Mouse (Mus musculus): ENCODE data around the gene Pax2. TPM values are rescaled to one million over a fixed set of nuclear protein-coding genes. Genes with fewer than 3 reads are reported as not detected.

Pax2 gene
- total and polyA plus RNA-seq, 3 experiments, result not detected

GRCm38 (mm10) chr19:44734682-44735081 is 21.2 kb upstream of the Pax2 start:
- in situ Hi-C loops (cut with MboI; ENCODE audit: low pct_ligation_motif_present, low pct_unique_long_range_greater_than_20kb, low sequenced_read_pairs), result no loop called here
- no peak overlapping the region for H3K27ac ChIP-seq (ENCODE audit: insufficient read depth, low read depth)
- H3K9ac ChIP-seq (ENCODE audit: insufficient read depth, low read depth), result no peak overlapping the region
- no peaks in the 10 kb centered on the region for H3K36me3 ChIP-seq (replicated peaks in 1 of 2; ENCODE audit: control insufficient read depth in 1 of 2, insufficient read depth in 1 of 2, low read length in 1 of 2)
- no peak overlapping the region for H3K4me2 ChIP-seq (ENCODE audit: insufficient read depth, low read depth, poor library complexity, severe bottlenecking)
- H3K4me3 ChIP-seq (replicated peaks in 1 of 3; ENCODE audit: low read depth in 2 of 3, low read length in 2 of 3, poor library complexity in 1 of 3), result no peak overlapping the region
- peaks cover 73% of the 10 kb centered on the region for H3K27me3 ChIP-seq (replicated peaks)
- dilution Hi-C loops (cut with MboI; ENCODE audit: extremely low pct_ligation_motif_present, extremely low pct_unique_long_range_greater_than_20kb, low sequenced_read_pairs), result no loop called here
- no peaks in the 10 kb centered on the region for H3K9me3 ChIP-seq (replicated peaks; ENCODE audit: low read length)
- TF ChIP-seq MYC (IDR thresholded peaks at IDR 0.05; ENCODE audit: low read depth, low read length), result no peak
- TF ChIP-seq CHD1 (IDR thresholded peaks at IDR 0.05; ENCODE audit: low read depth, low read length), result no peak
- TF ChIP-seq ETS1 (conservative IDR thresholded peaks at IDR 0.05; ENCODE audit: low read depth, low read length), result no peak
- TF ChIP-seq JUN (IDR thresholded peaks at IDR 0.05; ENCODE audit: insufficient read depth, low read depth, low read length), result no peak
- TF ChIP-seq TBP (conservative IDR thresholded peaks at IDR 0.05; ENCODE audit: low read depth, low read length), result no peak
- no peak for TF ChIP-seq ZKSCAN1 (IDR thresholded peaks at IDR 0.05; ENCODE audit: borderline replicate concordance, low read depth, low read length)
- TF ChIP-seq ELF1 (IDR thresholded peaks at IDR 0.05; ENCODE audit: low read depth, low read length), result no peak
- no peak for TF ChIP-seq ZC3H11A (IDR thresholded peaks at IDR 0.05; ENCODE audit: low read depth, low read length)
- TF ChIP-seq SIN3A (IDR thresholded peaks at IDR 0.05; ENCODE audit: low read length), result no peak
- no peak for TF ChIP-seq GABPA (IDR thresholded peaks at IDR 0.05; ENCODE audit: insufficient replicate concordance, low read depth, low read length)
- no peak for TF ChIP-seq JUND (conservative IDR thresholded peaks at IDR 0.05; ENCODE audit: low read depth, low read length)
- no peak for TF ChIP-seq KAT2A (IDR thresholded peaks at IDR 0.05; ENCODE audit: insufficient replicate concordance, low read length)
- no peak for TF ChIP-seq MXI1 (IDR thresholded peaks at IDR 0.05; ENCODE audit: low read depth, low read length)
- TF ChIP-seq NELFE (IDR thresholded peaks at IDR 0.05; ENCODE audit: low read depth, low read length), result no peak
- TF ChIP-seq NRF1 (IDR thresholded peaks at IDR 0.05; ENCODE audit: low read depth, low read length), result no peak
- TF ChIP-seq SMC3 (IDR thresholded peaks at IDR 0.05; ENCODE audit: low read depth, low read length), result no peak
- TF ChIP-seq IRF4 (IDR thresholded peaks at IDR 0.05; ENCODE audit: low read depth, low read length), result no peak
- no peaks in the 10 kb centered on the region for H3K4me1 ChIP-seq (ENCODE audit: control insufficient read depth in 1 of 2, insufficient read depth in 2 of 2)
- H3K79me2 ChIP-seq (replicated peaks; ENCODE audit: control insufficient read depth, extremely low read depth, insufficient read depth, poor library complexity, severe bottlenecking), result no peaks in the 10 kb centered on the region
- DNase-seq (ENCODE audit: extremely low read depth), result no peak

- Histone ChIP-seq H3K4me2 (ENCODE audit: insufficient read depth, low read depth, poor library complexity, severe bottlenecking) (no peak overlapping the region), H3K4me1 (ENCODE audit: control insufficient read depth in 1 of 2, insufficient read depth in 2 of 2) (no peaks in the 10 kb centered on the region), H3K4me3 (replicated peaks in 1 of 3; ENCODE audit: low read depth in 2 of 3, low read length in 2 of 3, poor library complexity in 1 of 3) (no peak overlapping the region), H3K79me2 (replicated peaks; ENCODE audit: control insufficient read depth, extremely low read depth, insufficient read depth, poor library complexity, severe bottlenecking) (no peaks in the 10 kb centered on the region), H3K9me3 (replicated peaks; ENCODE audit: low read length) (no peaks in the 10 kb centered on the region), H3K36me3 (replicated peaks in 1 of 2; ENCODE audit: control insufficient read depth in 1 of 2, insufficient read depth in 1 of 2, low read length in 1 of 2) (no peaks in the 10 kb centered on the region), H3K9ac (ENCODE audit: insufficient read depth, low read depth) (no peak overlapping the region), H3K27ac (ENCODE audit: insufficient read depth, low read depth) (no peak overlapping the region), H3K27me3 (replicated peaks) (peaks cover 80% of the 10 kb centered on the region)
- in situ Hi-C loops (cut with MboI; ENCODE audit: low pct_ligation_motif_present, low pct_unique_long_range_greater_than_20kb, low sequenced_read_pairs), result loop anchor here (10.0 kb wide), 1 partner anchor 145 kb away; no protein-coding TSS in a partner anchor
- DNase-seq (ENCODE audit: extremely low read depth), result no peak
- no peak for TF ChIP-seq MXI1 (IDR thresholded peaks at IDR 0.05; ENCODE audit: low read depth, low read length)
- TF ChIP-seq NRF1 (IDR thresholded peaks at IDR 0.05; ENCODE audit: low read depth, low read length), result no peak
- no peak for TF ChIP-seq USF1 (IDR thresholded peaks at IDR 0.05; ENCODE audit: low read depth, low read length)
- no peak for TF ChIP-seq KAT2A (IDR thresholded peaks at IDR 0.05; ENCODE audit: insufficient replicate concordance, low read length)
- TF ChIP-seq EP300 (IDR thresholded peaks at IDR 0.05; ENCODE audit: low read length), result no peak
- TF ChIP-seq MAFK (IDR thresholded peaks at IDR 0.05; ENCODE audit: insufficient replicate concordance, low read length), result no peak
- TF ChIP-seq CHD2 (IDR thresholded peaks at IDR 0.05; ENCODE audit: low read length), result no peak
- no peak for TF ChIP-seq GABPA (IDR thresholded peaks at IDR 0.05; ENCODE audit: insufficient replicate concordance, low read depth, low read length)
- no peak for TF ChIP-seq UBTF (IDR thresholded peaks at IDR 0.05; ENCODE audit: low read depth, low read length)
- TF ChIP-seq JUND (conservative IDR thresholded peaks at IDR 0.05; ENCODE audit: low read depth, low read length), result no peak
- no peak for TF ChIP-seq NELFE (IDR thresholded peaks at IDR 0.05; ENCODE audit: low read depth, low read length)
- TF ChIP-seq ZC3H11A (IDR thresholded peaks at IDR 0.05; ENCODE audit: low read depth, low read length), result no peak
- no peak for TF ChIP-seq E2F4 (IDR thresholded peaks at IDR 0.05; ENCODE audit: insufficient replicate concordance, low read depth, low read length)
- dilution Hi-C loops (cut with MboI; ENCODE audit: extremely low pct_ligation_motif_present, extremely low pct_unique_long_range_greater_than_20kb, low sequenced_read_pairs), result no loop called here
Measured at GRCm38 (mm10) chr19:44740300-44740699, 15.5 kb upstream of the Pax2 start.

Data from CH12.LX (cell line).